Mouse (Mus musculus): ENCODE measurements at regions not wholly inside any gene's neighbourhood (a gene's known extent, or its start where the extent isn't known, plus 50 kb on each side); places are given as distances from the start of the nearest gene placed in this dataset.

DNA sequence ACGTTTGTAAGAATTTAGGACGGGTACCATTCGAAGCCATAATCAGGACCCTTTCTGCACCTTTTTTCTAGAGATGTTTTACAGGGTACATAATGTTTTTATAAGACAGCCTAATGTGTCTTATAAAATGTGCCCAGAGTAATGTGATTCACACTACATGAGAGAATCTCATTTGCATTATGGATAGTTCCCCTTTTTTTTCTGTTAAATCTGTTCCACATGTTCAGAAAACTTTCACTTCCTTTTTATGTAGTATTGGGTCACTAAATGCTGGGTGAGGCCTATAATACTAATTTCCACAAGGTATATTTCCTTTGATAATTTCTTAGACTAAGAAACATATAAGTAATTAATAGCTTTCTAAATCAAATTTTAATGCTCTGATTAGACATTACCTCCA is 822.7 kb downstream of the Dnah5 start:
- H3K36me3 ChIP-seq (ENCODE audit: control insufficient read depth, insufficient read depth, low read length), result no peaks in the 10 kb centered on the region
- no peaks in the 10 kb centered on the region for H3K27me3 ChIP-seq (replicated peaks; ENCODE audit: control insufficient read depth, insufficient read depth, low read length)
- 94% methylated on average over 3 of the region's 3 CpGs for WGBS
- H3K4me3 ChIP-seq (ENCODE audit: low read length), result no peak overlapping the region
- no peak overlapping the region for H3K4me2 ChIP-seq (ENCODE audit: low read length)
- ATAC-seq, result no peak
- H3K27ac ChIP-seq (ENCODE audit: low read depth, low read length), result no peak overlapping the region
- no peaks in the 10 kb centered on the region for H3K9me3 ChIP-seq (ENCODE audit: control insufficient read depth, low read length)
- H3K4me1 ChIP-seq (ENCODE audit: control insufficient read depth, insufficient read depth, low read depth, low read length), result no peaks in the 10 kb centered on the region
- no peak overlapping the region for H3K9ac ChIP-seq (ENCODE audit: low read depth, low read length)

DNA sequence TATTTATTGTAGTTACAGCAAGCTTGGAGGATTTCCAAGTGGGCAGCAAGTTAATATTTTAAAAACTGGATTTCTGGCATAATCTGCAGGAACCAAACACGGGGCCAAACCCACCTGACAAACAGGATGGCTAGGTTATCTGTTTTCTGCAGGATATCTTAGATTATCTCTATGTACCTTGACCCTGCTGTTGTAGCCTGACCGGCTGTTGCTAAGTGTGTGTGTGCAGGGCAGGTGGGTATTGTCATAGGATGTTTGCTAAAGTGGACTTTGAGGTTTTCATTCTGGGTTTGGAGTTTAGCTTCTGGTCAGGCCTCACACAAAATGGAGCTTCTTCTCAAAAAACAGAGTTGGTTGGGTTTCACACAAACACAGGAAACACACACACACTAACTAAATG is 835.4 kb downstream of the Dnah5 start:
- Histone ChIP-seq H3K27me3 (replicated peaks; ENCODE audit: control insufficient read depth, insufficient read depth, low read length) (no peaks in the 10 kb centered on the region), H3K9ac (ENCODE audit: low read depth, low read length) (no peak overlapping the region), H3K36me3 (ENCODE audit: control insufficient read depth, insufficient read depth, low read length) (no peaks in the 10 kb centered on the region), H3K4me1 (ENCODE audit: control insufficient read depth, insufficient read depth, low read depth, low read length) (no peaks in the 10 kb centered on the region), H3K4me3 (ENCODE audit: low read length) (no peak overlapping the region), H3K9me3 (ENCODE audit: control insufficient read depth, low read length) (no peaks in the 10 kb centered on the region), H3K4me2 (ENCODE audit: low read length) (no peak overlapping the region), H3K27ac (ENCODE audit: low read depth, low read length) (no peak overlapping the region)
- WGBS, result 91% methylated on average over 2 of the region's 2 CpGs
- ATAC-seq, result no peak

DNA sequence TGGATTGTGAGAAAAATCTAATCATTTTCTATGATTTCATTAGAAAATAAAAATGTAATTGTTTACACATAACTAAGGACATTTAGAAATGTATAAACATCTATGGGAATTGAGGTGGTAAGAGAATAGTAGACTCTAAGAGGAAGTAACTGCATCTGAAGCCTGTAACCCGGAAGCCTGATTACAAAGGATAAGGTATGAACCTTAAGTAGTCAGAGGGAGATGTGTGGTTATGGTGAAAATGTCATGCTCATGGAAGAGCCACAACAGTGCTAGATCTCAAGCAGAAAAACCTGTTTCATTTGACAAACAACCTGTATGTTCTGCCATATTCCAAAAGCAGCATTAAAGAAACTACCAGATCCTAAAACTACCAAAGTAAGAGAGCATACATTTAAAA is 847.6 kb downstream of the Dnah5 start:
- H3K4me3 ChIP-seq (ENCODE audit: low read length), result no peak overlapping the region
- no peak overlapping the region for H3K27ac ChIP-seq (ENCODE audit: low read depth, low read length)
- no peaks in the 10 kb centered on the region for H3K9me3 ChIP-seq (ENCODE audit: control insufficient read depth, low read length)
- WGBS, result 90% methylated on average over 1 of the region's 1 CpGs
- no peaks in the 10 kb centered on the region for H3K27me3 ChIP-seq (replicated peaks; ENCODE audit: control insufficient read depth, insufficient read depth, low read length)
- ATAC-seq, result no peak
- H3K4me2 ChIP-seq (ENCODE audit: low read length), result no peak overlapping the region
- no peaks in the 10 kb centered on the region for H3K36me3 ChIP-seq (ENCODE audit: control insufficient read depth, insufficient read depth, low read length)
- no peak overlapping the region for H3K9ac ChIP-seq (ENCODE audit: low read depth, low read length)
- no peaks in the 10 kb centered on the region for H3K4me1 ChIP-seq (ENCODE audit: control insufficient read depth, insufficient read depth, low read depth, low read length)

DNA sequence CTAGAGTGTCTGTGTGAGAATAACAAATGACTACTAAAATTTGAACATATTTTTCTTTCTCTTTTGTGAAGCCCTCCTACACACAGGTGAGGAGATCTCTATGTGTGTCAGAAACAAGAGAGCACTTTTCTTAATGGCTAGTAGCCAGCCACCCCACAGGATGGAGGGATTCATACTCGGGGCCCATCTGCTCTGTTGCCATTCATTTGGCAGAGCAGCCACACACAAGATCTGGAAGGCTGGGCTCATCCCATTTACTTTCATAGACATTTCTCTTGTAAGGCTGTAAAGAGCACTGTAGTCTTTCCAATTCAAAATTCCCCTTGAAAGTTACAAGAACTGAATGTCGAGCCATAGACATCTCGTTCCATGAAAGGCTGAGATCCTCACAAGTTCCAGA is 848.2 kb downstream of the Dnah5 start:
- Histone ChIP-seq H3K9ac (ENCODE audit: low read depth, low read length) (no peak overlapping the region), H3K4me2 (ENCODE audit: low read length) (no peak overlapping the region), H3K4me1 (ENCODE audit: control insufficient read depth, insufficient read depth, low read depth, low read length) (no peaks in the 10 kb centered on the region), H3K9me3 (ENCODE audit: control insufficient read depth, low read length) (no peaks in the 10 kb centered on the region), H3K27me3 (replicated peaks; ENCODE audit: control insufficient read depth, insufficient read depth, low read length) (no peaks in the 10 kb centered on the region), H3K36me3 (ENCODE audit: control insufficient read depth, insufficient read depth, low read length) (no peaks in the 10 kb centered on the region), H3K4me3 (ENCODE audit: low read length) (no peak overlapping the region), H3K27ac (ENCODE audit: low read depth, low read length) (no peak overlapping the region)
- peak; percentile 42; the same call in 1 of the 2 replicates for ATAC-seq
- 65% methylated on average over 3 of the region's 3 CpGs for WGBS

DNA sequence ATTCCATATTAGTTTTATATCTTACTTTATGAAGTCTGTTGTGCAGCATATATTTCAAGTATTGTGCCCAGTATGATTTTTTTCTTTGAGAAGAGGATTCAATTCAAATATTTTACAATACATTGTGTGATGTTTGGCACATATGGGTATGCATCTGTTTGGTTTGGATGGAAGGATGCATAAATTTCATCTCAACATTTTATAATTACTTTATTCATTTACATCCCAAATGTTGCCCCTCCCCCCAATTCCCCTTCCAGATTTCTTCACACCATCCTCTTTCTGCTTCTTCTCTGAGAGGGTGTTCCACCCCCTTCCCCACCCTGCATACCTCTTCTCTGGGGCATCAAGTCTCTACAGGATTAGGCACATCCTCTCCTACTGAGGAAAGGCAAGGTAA is 857.5 kb downstream of the Dnah5 start:
- H3K4me3 ChIP-seq (ENCODE audit: low read length), result no peak overlapping the region
- H3K36me3 ChIP-seq (ENCODE audit: control insufficient read depth, insufficient read depth, low read length), result no peaks in the 10 kb centered on the region
- no peak overlapping the region for H3K4me2 ChIP-seq (ENCODE audit: low read length)
- no peaks in the 10 kb centered on the region for H3K4me1 ChIP-seq (ENCODE audit: control insufficient read depth, insufficient read depth, low read depth, low read length)
- H3K27ac ChIP-seq (ENCODE audit: low read depth, low read length), result no peak overlapping the region
- ATAC-seq, result no peak
- H3K27me3 ChIP-seq (replicated peaks; ENCODE audit: control insufficient read depth, insufficient read depth, low read length), result no peaks in the 10 kb centered on the region
- no peak overlapping the region for H3K9ac ChIP-seq (ENCODE audit: low read depth, low read length)
- no peaks in the 10 kb centered on the region for H3K9me3 ChIP-seq (ENCODE audit: control insufficient read depth, low read length)

DNA sequence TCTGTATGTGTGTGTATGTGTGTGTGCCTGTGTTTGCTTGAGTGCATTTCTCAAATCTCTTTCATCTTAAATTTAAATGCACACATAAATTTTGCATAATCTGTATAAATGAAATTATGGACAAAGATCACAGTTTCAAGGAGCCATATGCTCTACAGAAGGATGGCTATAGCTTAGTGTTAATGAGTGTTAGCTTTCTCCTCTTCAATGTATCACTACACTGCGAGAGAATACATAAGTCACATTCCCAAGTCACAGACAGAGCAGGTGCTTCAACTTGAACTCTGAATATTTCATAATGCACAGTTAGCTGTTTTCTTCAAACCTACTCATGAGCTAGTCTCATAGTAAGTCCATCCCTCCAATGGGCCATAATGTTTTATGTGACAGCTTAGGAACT is 865.5 kb downstream of the Dnah5 start:
- Histone ChIP-seq H3K4me1 (ENCODE audit: control insufficient read depth, insufficient read depth, low read depth, low read length) (no peaks in the 10 kb centered on the region), H3K36me3 (ENCODE audit: control insufficient read depth, insufficient read depth, low read length) (no peaks in the 10 kb centered on the region), H3K9ac (ENCODE audit: low read depth, low read length) (no peak overlapping the region), H3K4me2 (ENCODE audit: low read length) (no peak overlapping the region), H3K9me3 (ENCODE audit: control insufficient read depth, low read length) (no peaks in the 10 kb centered on the region), H3K27ac (ENCODE audit: low read depth, low read length) (no peak overlapping the region), H3K4me3 (ENCODE audit: low read length) (no peak overlapping the region), H3K27me3 (replicated peaks; ENCODE audit: control insufficient read depth, insufficient read depth, low read length) (no peaks in the 10 kb centered on the region)
- ATAC-seq, result no peak
- 87% methylated on average over 1 of the region's 1 CpGs for WGBS

DNA sequence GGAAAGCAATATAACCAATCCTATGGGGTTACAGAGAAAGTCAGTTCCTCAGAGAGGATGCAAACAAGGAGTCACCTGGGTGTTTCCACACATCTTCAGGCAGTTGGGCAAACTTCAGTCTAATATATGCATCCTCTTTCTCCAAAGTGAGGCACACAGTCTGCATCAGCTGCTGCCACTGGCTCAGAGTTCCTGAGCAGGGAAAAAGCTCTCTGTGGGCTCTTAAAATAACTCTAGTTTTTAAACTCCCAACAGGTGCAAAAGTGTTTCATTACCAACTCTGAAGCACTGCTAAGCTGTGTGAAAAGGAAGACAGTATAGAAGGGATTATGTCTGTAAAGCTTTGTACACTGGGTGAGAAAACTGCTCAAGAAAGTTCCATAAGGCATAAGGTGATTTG is 874.2 kb downstream of the Dnah5 start:
- H3K27me3 ChIP-seq (replicated peaks; ENCODE audit: control insufficient read depth, insufficient read depth, low read length), result no peaks in the 10 kb centered on the region
- H3K9ac ChIP-seq (ENCODE audit: low read depth, low read length), result no peak overlapping the region
- ATAC-seq, result no peak
- H3K9me3 ChIP-seq (ENCODE audit: control insufficient read depth, low read length), result no peaks in the 10 kb centered on the region
- no peak overlapping the region for H3K4me3 ChIP-seq (ENCODE audit: low read length)
- no peaks in the 10 kb centered on the region for H3K4me1 ChIP-seq (ENCODE audit: control insufficient read depth, insufficient read depth, low read depth, low read length)
- H3K4me2 ChIP-seq (ENCODE audit: low read length), result no peak overlapping the region
- H3K36me3 ChIP-seq (ENCODE audit: control insufficient read depth, insufficient read depth, low read length), result no peaks in the 10 kb centered on the region
- H3K27ac ChIP-seq (ENCODE audit: low read depth, low read length), result no peak overlapping the region

DNA sequence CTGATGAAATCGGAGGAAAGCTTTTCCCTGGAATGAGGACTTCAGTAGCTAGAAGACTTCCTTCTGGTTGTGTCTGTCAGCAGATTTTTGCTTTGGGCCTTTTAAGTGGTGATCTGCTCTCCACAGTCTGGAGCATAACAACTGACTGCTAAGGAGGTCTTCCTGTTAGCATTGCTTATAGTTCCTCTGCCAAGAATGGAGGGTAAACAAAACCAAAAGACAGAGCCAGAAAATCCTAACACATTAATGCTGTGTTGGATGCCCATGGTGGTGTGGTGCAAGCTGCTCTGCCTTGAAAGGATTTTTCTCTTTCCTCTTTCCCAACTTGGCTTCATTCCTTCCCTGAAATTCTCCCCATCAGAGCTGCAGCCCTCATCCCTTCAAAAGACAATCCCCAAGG is 901.0 kb downstream of the Dnah5 start:
- no peak overlapping the region for H3K9ac ChIP-seq (ENCODE audit: low read depth, low read length)
- no peaks in the 10 kb centered on the region for H3K27me3 ChIP-seq (replicated peaks; ENCODE audit: control insufficient read depth, insufficient read depth, low read length)
- H3K9me3 ChIP-seq (ENCODE audit: control insufficient read depth, low read length), result no peaks in the 10 kb centered on the region
- H3K27ac ChIP-seq (ENCODE audit: low read depth, low read length), result no peak overlapping the region
- no peak overlapping the region for H3K4me3 ChIP-seq (ENCODE audit: low read length)
- no peaks in the 10 kb centered on the region for H3K36me3 ChIP-seq (ENCODE audit: control insufficient read depth, insufficient read depth, low read length)
- no peaks in the 10 kb centered on the region for H3K4me1 ChIP-seq (ENCODE audit: control insufficient read depth, insufficient read depth, low read depth, low read length)
- ATAC-seq, result peak; percentile 64
- 77% methylated on average over 1 of the region's 1 CpGs for WGBS
- no peak overlapping the region for H3K4me2 ChIP-seq (ENCODE audit: low read length)

DNA sequence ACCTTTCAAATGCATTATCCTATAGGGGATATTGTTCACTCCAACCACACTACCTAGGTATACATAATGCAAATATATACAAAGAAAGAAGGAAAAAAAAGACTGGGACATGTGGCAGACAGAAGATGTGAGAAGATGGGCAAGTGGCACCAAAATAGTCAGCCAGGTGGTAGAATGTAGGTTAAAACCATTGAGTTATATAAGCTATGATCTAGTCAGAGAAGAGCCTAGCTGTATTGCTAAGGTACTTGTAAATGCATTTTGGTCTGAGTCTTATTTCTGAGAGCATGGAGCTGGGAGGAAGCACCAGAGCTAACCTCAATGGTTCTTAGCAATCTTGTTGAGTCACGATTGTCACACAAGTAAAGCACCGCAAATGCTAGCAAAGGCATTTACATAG is 943.1 kb downstream of the Dnah5 start:
- Histone ChIP-seq H3K4me2 (ENCODE audit: low read length) (no peak overlapping the region), H3K9me3 (ENCODE audit: control insufficient read depth, low read length) (no peaks in the 10 kb centered on the region), H3K4me3 (ENCODE audit: low read length) (no peak overlapping the region), H3K27me3 (replicated peaks; ENCODE audit: control insufficient read depth, insufficient read depth, low read length) (no peaks in the 10 kb centered on the region), H3K27ac (ENCODE audit: low read depth, low read length) (no peak overlapping the region), H3K36me3 (ENCODE audit: control insufficient read depth, insufficient read depth, low read length) (no peaks in the 10 kb centered on the region), H3K9ac (ENCODE audit: low read depth, low read length) (no peak overlapping the region), H3K4me1 (ENCODE audit: control insufficient read depth, insufficient read depth, low read depth, low read length) (no peaks in the 10 kb centered on the region)
- no peak for ATAC-seq
- 93% methylated on average over 2 of the region's 2 CpGs for WGBS
